Mouse (Mus musculus) kidney, embryonic 15.5 days (tissue): ENCODE measurements around the gene Defa17. TPM values are rescaled to one million over a fixed set of nuclear protein-coding genes. Genes with fewer than 3 reads are reported as not detected.
"Not testable (repeated sequence)": the region's sequence is repeated elsewhere in the genome, so short reads cannot be mapped to it uniquely, and the experiment has no call there.

Experiments
- ATAC-seq: fragments of 200-750 bp; cut with Nextera tagmentation; replicated peaks from 2 replicates; pipeline ENCODE4 v1.8.0; 2017; ENCODE audit warnings: moderate TSS enrichment; ENCODE audit not compliant: low FRiP score
- H3K27ac ChIP-seq: fragments of 300-500 bp; sonication (generic); 2 replicates; pipeline ENCODE4 v1.5.1; 2015; ENCODE audit warnings: mild to moderate bottlenecking, inconsistent platforms
- H3K27me3 ChIP-seq: fragments of 300-500 bp; sonication (generic); 2 replicates; pipeline ENCODE4 v1.6.1; 2015; ENCODE audit warnings: inconsistent platforms
- H3K36me3 ChIP-seq: fragments of 300-500 bp; sonication (generic); 2 replicates; pipeline ENCODE4 v1.6.1; 2015; ENCODE audit warnings: inconsistent platforms
- H3K4me1 ChIP-seq: fragments of 300-500 bp; sonication (generic); 2 replicates; pipeline ENCODE4 v1.6.1; 2015; ENCODE audit warnings: inconsistent platforms
- H3K4me2 ChIP-seq: fragments of 300-500 bp; sonication (generic); 2 replicates; pipeline ENCODE4 v1.6.1; 2015; ENCODE audit warnings: moderate library complexity, mild to moderate bottlenecking, inconsistent platforms
- H3K4me3 ChIP-seq: fragments of 300-500 bp; sonication (generic); replicated peaks from 2 replicates; pipeline ENCODE4 v1.5.1; 2015; ENCODE audit warnings: mild to moderate bottlenecking, inconsistent platforms
- H3K9ac ChIP-seq: fragments of 300-500 bp; sonication (generic); 2 replicates; pipeline ENCODE4 v1.6.1; 2015; ENCODE audit warnings: mild to moderate bottlenecking, inconsistent platforms
- H3K9me3 ChIP-seq: fragments of 300-500 bp; sonication (generic); replicated peaks from 2 replicates; pipeline ENCODE4 v1.6.1; 2016; ENCODE audit warnings: inconsistent platforms
- WGBS: fragments of 180-500 bp; shearing (Covaris S2); methylation state at CpG from one replicate; pipeline ENCODE4 v1.1.7; 2015; ENCODE audit warnings: mixed read lengths; 5-methylcytosine and 5-hydroxymethylcytosine counted together
- polyA plus RNA-seq: library from polyadenylated mRNA; unstranded; fragments of >200 nt; fragmentation: Nextera tagmentation; extraction: Ambion mirVana; gene quantifications from 2 replicates; pipeline ENCODE4 v1.2.1, GENCODE M21; 2015

The Defa17 gene
- not detected in 2 replicates for polyA plus RNA-seq

DNA sequence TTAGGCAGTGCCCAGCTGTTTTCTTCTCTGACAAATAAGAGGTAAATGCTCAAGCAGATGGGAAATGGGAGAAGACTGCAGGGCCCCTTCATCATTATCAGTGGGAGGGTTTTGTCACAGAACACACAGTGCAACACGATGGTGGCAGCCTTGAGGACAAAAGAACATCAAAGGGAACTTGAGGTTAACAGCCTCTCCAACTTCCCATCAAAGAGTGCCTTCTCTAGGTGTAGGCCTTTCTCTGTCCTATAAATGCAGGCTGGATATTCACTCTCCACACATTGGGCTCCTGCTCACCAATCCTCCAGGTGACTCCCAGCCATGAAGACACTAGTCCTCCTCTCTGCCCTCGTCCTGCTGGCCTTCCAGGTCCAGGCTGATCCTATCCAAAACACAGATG lies at the start of gene Defa17:
Gene Defa17, plus strand, starts transcription at position 301 of the 400 bp plus-strand sequence.
- H3K4me3 ChIP-seq, H3K27ac ChIP-seq, ATAC-seq, H3K4me2 ChIP-seq, H3K27me3 ChIP-seq, H3K9me3 ChIP-seq, H3K36me3 ChIP-seq, H3K9ac ChIP-seq, H3K4me1 ChIP-seq: not testable (repeated sequence)
- WGBS: 43% methylated on average over 1 of the region's 2 CpGs

DNA sequence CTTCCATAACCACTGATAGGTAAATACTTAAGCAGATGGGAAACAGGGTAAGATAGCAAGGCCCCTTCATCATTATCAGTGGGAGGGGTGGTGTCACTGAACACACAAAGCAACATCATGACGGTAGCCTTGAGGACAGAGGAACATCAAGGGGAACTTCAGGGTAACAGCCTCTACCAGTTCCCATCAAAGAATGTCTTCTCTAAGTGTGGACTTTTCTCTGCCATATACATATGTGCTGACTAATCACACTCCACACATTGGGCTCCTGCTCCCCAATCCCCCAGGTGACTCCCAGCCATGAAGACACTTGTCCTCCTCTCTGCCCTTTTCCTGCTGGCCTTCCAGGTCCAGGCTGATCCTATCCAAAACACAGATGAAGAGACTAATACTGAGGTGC lies 37.7 kb upstream of the Defa17 start, which contains the start of gene Defa26:
Gene Defa26, plus strand, starts transcription at position 301 of the 400 bp plus-strand sequence.
- WGBS: 100% methylated on average over 1 of the region's 1 CpGs
- not testable (repeated sequence) for H3K9me3 ChIP-seq, H3K27me3 ChIP-seq, ATAC-seq, H3K4me3 ChIP-seq, H3K4me2 ChIP-seq, H3K4me1 ChIP-seq, H3K9ac ChIP-seq, H3K36me3 ChIP-seq, H3K27ac ChIP-seq

DNA sequence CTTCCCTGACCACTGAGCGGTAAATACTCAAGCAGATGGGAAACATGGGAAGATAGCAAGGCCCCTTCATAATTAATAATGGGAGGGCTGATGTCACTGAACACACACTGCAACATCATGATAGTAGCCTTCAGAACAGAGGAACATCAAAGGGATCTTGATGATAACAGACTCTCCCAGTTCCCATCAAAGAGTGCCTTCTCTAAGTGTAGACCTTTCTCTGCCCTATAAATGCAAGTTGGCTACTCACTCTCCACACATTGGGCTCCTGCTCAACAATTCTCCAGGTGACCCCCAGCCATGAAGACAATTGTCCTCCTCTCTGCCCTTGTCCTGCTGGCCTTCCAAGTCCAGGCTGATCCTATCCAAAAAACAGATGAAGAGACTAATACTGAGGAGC lies 9.9 kb downstream of the Defa17 start, which contains the start of gene Defa34:
Gene Defa34, plus strand, starts transcription at position 301 of the 400 bp plus-strand sequence.
- H3K4me1 ChIP-seq, H3K27ac ChIP-seq, H3K4me3 ChIP-seq, H3K4me2 ChIP-seq, H3K27me3 ChIP-seq, ATAC-seq, H3K9ac ChIP-seq, H3K36me3 ChIP-seq, H3K9me3 ChIP-seq: not testable (repeated sequence)
- 100% methylated on average over 1 of the region's 1 CpGs for WGBS

DNA sequence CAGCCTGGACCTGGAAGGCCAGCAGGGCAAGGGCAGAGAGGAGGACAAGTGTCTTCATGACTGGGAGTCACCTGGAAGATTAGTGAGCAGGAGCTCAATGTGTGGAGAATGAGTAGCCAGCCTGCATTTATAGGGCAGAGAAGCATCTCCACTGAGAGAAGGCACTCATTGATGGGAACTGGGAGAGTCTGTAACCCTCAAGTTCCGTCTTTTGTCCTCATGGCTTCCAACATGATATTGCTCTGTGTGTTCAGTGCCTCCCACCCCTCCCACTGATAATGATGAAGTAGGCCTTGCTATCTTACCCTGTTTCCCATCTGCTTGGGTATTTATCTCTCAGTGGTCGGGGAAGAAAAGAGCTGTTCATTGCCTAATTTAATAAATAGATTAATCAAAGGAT lies 48.0 kb downstream of the Defa17 start, which contains the start of gene AY761184:
Gene AY761184, minus strand, starts transcription at position 101 of the 400 bp plus-strand sequence.
- not testable (repeated sequence) for H3K9me3 ChIP-seq, H3K27ac ChIP-seq, H3K36me3 ChIP-seq, ATAC-seq, H3K4me3 ChIP-seq, H3K9ac ChIP-seq, H3K4me1 ChIP-seq, H3K27me3 ChIP-seq, H3K4me2 ChIP-seq
- WGBS: 75% methylated on average over 2 of the region's 2 CpGs

Other genes with a start within 250 kb of the Defa17 start
- gene Defa36, start 228.4 kb upstream of the Defa17 start, polyA plus RNA-seq: not detected in 2 replicates
- gene Gm7849, start 199.2 kb upstream of the Defa17 start, polyA plus RNA-seq: not detected in 2 replicates
- gene Defa20, start 146.5 kb upstream of the Defa17 start, polyA plus RNA-seq: not detected in 2 replicates
- not detected in 2 replicates for gene Defa32, start 126.7 kb upstream of the Defa17 start, polyA plus RNA-seq
- gene Defa37, start 90.4 kb upstream of the Defa17 start, polyA plus RNA-seq: not detected in 2 replicates
- gene Defa28, start 72.8 kb upstream of the Defa17 start, polyA plus RNA-seq: not detected in 2 replicates
- gene Gm7861, start 61.3 kb upstream of the Defa17 start, polyA plus RNA-seq: not detected in 2 replicates
- gene Defa26, start 37.6 kb upstream of the Defa17 start, polyA plus RNA-seq: not detected in 2 replicates
- not detected in 2 replicates for gene Defa34, start 10.0 kb downstream of the Defa17 start, polyA plus RNA-seq
- not detected in 2 replicates for gene AY761184, start 47.9 kb downstream of the Defa17 start, polyA plus RNA-seq
- gene Defa24, start 78.7 kb downstream of the Defa17 start, polyA plus RNA-seq: not detected in 2 replicates
- not detected in 2 replicates for gene Defb50, start 167.8 kb downstream of the Defa17 start, polyA plus RNA-seq
- not detected in 2 replicates for gene Defb2, start 184.1 kb downstream of the Defa17 start, polyA plus RNA-seq
- not detected in 2 replicates for gene Defb10, start 203.1 kb downstream of the Defa17 start, polyA plus RNA-seq
- gene Defb9, start 229.6 kb downstream of the Defa17 start, polyA plus RNA-seq: not detected in 2 replicates